ENCODE assay signal across 9 mouse cellular contexts in the genomic region with DNA sequence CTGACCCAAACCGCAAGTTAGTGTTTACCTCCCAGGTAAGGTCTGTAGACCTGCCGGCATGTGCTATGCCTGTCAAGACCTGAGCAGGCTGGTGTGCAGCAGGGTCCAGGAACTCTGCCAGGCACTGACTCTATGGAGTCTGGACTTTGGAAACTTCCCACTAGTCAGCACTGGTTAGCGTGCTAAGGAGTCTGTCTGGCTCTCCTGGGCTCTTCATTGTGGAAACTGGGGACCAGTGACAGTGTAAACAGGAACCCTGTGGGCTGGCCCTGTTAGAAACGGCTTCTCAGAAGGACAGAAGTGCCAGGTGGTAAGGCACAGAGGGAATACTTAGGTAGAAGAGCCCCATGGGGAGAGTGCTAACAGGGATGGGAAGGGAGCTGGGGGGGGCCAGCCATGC. TPM values are rescaled to one million over a fixed set of nuclear protein-coding genes. Genes with fewer than 3 reads are reported as not detected.
DNase-seq lines count a peak whose midpoint lies in the region; ATAC-seq and TF ChIP-seq lines count a peak whose summit lies in the region.
"Had no signal": no experiment of that assay in that cellular context is flagged by ENCODE, and none has a peak within 500 bp of the region (broad histone marks: within the 10 kb centered on the region; RNA-seq: fewer than 3 reads in every experiment).

No protein-coding gene starts in this region.

- DNase-seq in spleen, adult 2 months (ENCODE audit: low read depth in 1 of 2, low spot score in 2 of 2): no peak
- DNase-seq in spleen, adult 18-20 months: no peak
- DNase-seq in large intestine, adult 2 months (ENCODE audit: low read depth, low spot score): peak; percentile 52
- DNase-seq in forebrain, postnatal 0 days: no peak
- no peak for DNase-seq in adrenal gland, adult 18-20 months (ENCODE audit: low spot score in 2 of 2)

- peak overlapping the region; percentile 54 for H3K4me2 ChIP-seq in heart, embryonic 15.5 days
- peak overlapping the region; percentile 21 for H3K4me2 ChIP-seq in stomach, embryonic 15.5 days
- H3K4me2 ChIP-seq in forebrain, embryonic 13.5 days: no peak overlapping the region
- H3K4me2 ChIP-seq in forebrain, postnatal 0 days (ENCODE audit: low read depth): no peak overlapping the region

- WGBS in spleen, adult 2 months: 66% methylated on average over 4 of the region's 4 CpGs
- WGBS in heart, embryonic 15.5 days: 50% methylated on average over 4 of the region's 4 CpGs
- WGBS in large intestine, adult 2 months: 16% methylated on average over 4 of the region's 4 CpGs
- 54% methylated on average over 4 of the region's 4 CpGs for WGBS in stomach, embryonic 15.5 days
- WGBS in forebrain, embryonic 13.5 days: 94% methylated on average over 4 of the region's 4 CpGs
- WGBS in forebrain, postnatal 0 days: 79% methylated on average over 4 of the region's 4 CpGs

- H3K4me1 ChIP-seq in spleen, adult 2 months (ENCODE audit: control insufficient read depth, insufficient read depth, insufficient read length): no peaks in the 10 kb centered on the region; the same call in 1 of the 2 replicates
- peaks cover 37% of the 10 kb centered on the region for H3K4me1 ChIP-seq in heart, embryonic 15.5 days (replicated peaks)
- peaks cover 21% of the 10 kb centered on the region for H3K4me1 ChIP-seq in stomach, embryonic 15.5 days
- no peaks in the 10 kb centered on the region for H3K4me1 ChIP-seq in forebrain, embryonic 13.5 days
- no peaks in the 10 kb centered on the region for H3K4me1 ChIP-seq in forebrain, postnatal 0 days (ENCODE audit: insufficient read depth)

- no peak; the same call in 1 of the 2 replicates for ATAC-seq in heart, embryonic 15.5 days (replicated peaks; ENCODE audit: insufficient number of reproducible peaks, insufficient read depth, low FRiP score, low read depth)
- peak; percentile 1; the same call in 1 of the 2 replicates for ATAC-seq in stomach, embryonic 15.5 days (ENCODE audit: insufficient read depth, low FRiP score, low read depth)
- no peak for ATAC-seq in forebrain, embryonic 13.5 days
- ATAC-seq in forebrain, postnatal 0 days: no peak

- no peak for TF ChIP-seq CTCF in spleen, adult 2 months (IDR thresholded peaks at IDR 0.05; ENCODE audit: extremely low read depth, insufficient read depth, insufficient read length, insufficient replicate concordance)
- no peak for TF ChIP-seq CTCF in forebrain, postnatal 0 days (IDR thresholded peaks at IDR 0.05; ENCODE audit: low read depth)

- H3K9me3 ChIP-seq in heart, embryonic 15.5 days (replicated peaks): no peaks in the 10 kb centered on the region
- no peaks in the 10 kb centered on the region for H3K9me3 ChIP-seq in stomach, embryonic 15.5 days
- no peaks in the 10 kb centered on the region for H3K9me3 ChIP-seq in forebrain, embryonic 13.5 days (replicated peaks)
- H3K9me3 ChIP-seq in forebrain, postnatal 0 days (ENCODE audit: low read length): no peaks in the 10 kb centered on the region

- no peak for TF ChIP-seq POLR2A in spleen, adult 2 months (IDR thresholded peaks at IDR 0.05; ENCODE audit: low read depth, low read length)

- H3K9ac ChIP-seq in heart, embryonic 15.5 days: peak overlapping the region; percentile 13; the same call in 1 of the 2 replicates
- no peak overlapping the region for H3K9ac ChIP-seq in stomach, embryonic 15.5 days
- no peak overlapping the region for H3K9ac ChIP-seq in forebrain, embryonic 13.5 days
- no peak overlapping the region for H3K9ac ChIP-seq in forebrain, postnatal 0 days

- no peaks in the 10 kb centered on the region for H3K27me3 ChIP-seq in spleen, adult 2 months (ENCODE audit: control insufficient read depth, insufficient read depth, low read length)
- no peaks in the 10 kb centered on the region for H3K27me3 ChIP-seq in heart, embryonic 15.5 days
- H3K27me3 ChIP-seq in stomach, embryonic 15.5 days (replicated peaks): no peaks in the 10 kb centered on the region
- no peaks in the 10 kb centered on the region for H3K27me3 ChIP-seq in forebrain, embryonic 13.5 days
- H3K27me3 ChIP-seq in forebrain, postnatal 0 days (ENCODE audit: insufficient read depth, low read length): no peaks in the 10 kb centered on the region

- no peak overlapping the region for H3K4me3 ChIP-seq in spleen, adult 2 months (ENCODE audit: extremely low read depth, insufficient read depth, insufficient read length)
- H3K4me3 ChIP-seq in heart, embryonic 15.5 days: peak overlapping the region; percentile 21; the same call in 1 of the 2 replicates
- no peak overlapping the region for H3K4me3 ChIP-seq in stomach, embryonic 15.5 days (replicated peaks)
- H3K4me3 ChIP-seq in forebrain, embryonic 13.5 days: no peak overlapping the region
- H3K4me3 ChIP-seq in forebrain, postnatal 0 days (ENCODE audit: low read depth, low read length): no peak overlapping the region

- H3K36me3 ChIP-seq in spleen, adult 2 months (ENCODE audit: control insufficient read depth, insufficient read depth, low read length): peaks cover 8% of the 10 kb centered on the region
- no peaks in the 10 kb centered on the region; the same call in 1 of the 2 replicates for H3K36me3 ChIP-seq in heart, embryonic 15.5 days
- no peaks in the 10 kb centered on the region for H3K36me3 ChIP-seq in stomach, embryonic 15.5 days
- peaks cover 89% of the 10 kb centered on the region for H3K36me3 ChIP-seq in forebrain, embryonic 13.5 days (ENCODE audit: poor library complexity, severe bottlenecking)
- peaks cover 23% of the 10 kb centered on the region for H3K36me3 ChIP-seq in forebrain, postnatal 0 days (ENCODE audit: insufficient read depth)

- peak overlapping the region; percentile 62; the same call in 1 of the 2 replicates for H3K27ac ChIP-seq in spleen, adult 2 months (ENCODE audit: insufficient read depth, low read length)
- peak overlapping the region; percentile 83 for H3K27ac ChIP-seq in heart, embryonic 15.5 days
- peak overlapping the region; percentile 78 for H3K27ac ChIP-seq in stomach, embryonic 15.5 days
- no peak overlapping the region for H3K27ac ChIP-seq in forebrain, embryonic 13.5 days
- H3K27ac ChIP-seq in forebrain, postnatal 0 days (ENCODE audit: low read depth, low read length): no peak overlapping the region

RNA-seq across cellular contexts. Expression of a gene that starts 7.5 kb away (rescaled TPM):
- polyA plus RNA-seq in spleen, adult 2 months (2012; rRNA removed): 0.77 and 1.3 TPM in 2 replicates
- polyA plus RNA-seq in heart, embryonic 15.5 days (2015; fragmentation: Nextera tagmentation; extraction: Ambion mirVana): 0.11 and 0.29 TPM in 2 replicates
- 0.19 and 0.60 TPM in 2 replicates for polyA plus RNA-seq in large intestine, adult 2 months (2012; rRNA removed)
- polyA plus RNA-seq in stomach, embryonic 15.5 days (2015; fragmentation: Nextera tagmentation; extraction: Ambion mirVana): 0.05 TPM in 2 replicates
- polyA plus RNA-seq in forebrain, embryonic 13.5 days (2015; fragmentation: Nextera tagmentation; extraction: Ambion mirVana): not detected in 2 replicates
- total RNA-seq in forebrain, postnatal 0 days (2014; rRNA removed): 0.15 and 0.19 TPM in 2 replicates
- polyA plus RNA-seq in forebrain, postnatal 0 days (2015; fragmentation: Nextera tagmentation; extraction: Ambion mirVana): not detected in 2 replicates
- total RNA-seq in adrenal gland, adult 18-20 months (2021): 10 to 100 TPM; 19.5 to 30.1 TPM
- polyA plus RNA-seq: brain, embryonic 14.5 days had no signal

RNA-seq across cellular contexts. Expression of a gene that starts 27.9 kb away (rescaled TPM):
- polyA plus RNA-seq in spleen, adult 2 months (2012; rRNA removed): 991 and 1,064 TPM in 2 replicates
- polyA plus RNA-seq in heart, embryonic 15.5 days (2015; fragmentation: Nextera tagmentation; extraction: Ambion mirVana): 109 and 179 TPM in 2 replicates
- 550 and 651 TPM in 2 replicates for polyA plus RNA-seq in large intestine, adult 2 months (2012; rRNA removed)
- polyA plus RNA-seq in stomach, embryonic 15.5 days (2015; fragmentation: Nextera tagmentation; extraction: Ambion mirVana): 308 and 326 TPM in 2 replicates
- 43.9 and 46.0 TPM in 2 replicates for polyA plus RNA-seq in forebrain, embryonic 13.5 days (2015; fragmentation: Nextera tagmentation; extraction: Ambion mirVana)
- 28.9 and 88.3 TPM in 2 replicates for total RNA-seq in forebrain, postnatal 0 days (2014; rRNA removed)
- polyA plus RNA-seq in forebrain, postnatal 0 days (2015; fragmentation: Nextera tagmentation; extraction: Ambion mirVana): 83.6 and 106 TPM in 2 replicates
- 100 to 1,000 TPM; 218 to 286 TPM for total RNA-seq in adrenal gland, adult 18-20 months (2021)

RNA-seq across cellular contexts. Expression of a gene that starts 49.5 kb away (rescaled TPM):
- 2.3 and 3.8 TPM in 2 replicates for polyA plus RNA-seq in spleen, adult 2 months (2012; rRNA removed)
- 0.18 and 0.70 TPM in 2 replicates for polyA plus RNA-seq in heart, embryonic 15.5 days (2015; fragmentation: Nextera tagmentation; extraction: Ambion mirVana)
- polyA plus RNA-seq in large intestine, adult 2 months (2012; rRNA removed): 0.51 and 0.74 TPM in 2 replicates
- 0.52 and 0.74 TPM in 2 replicates for polyA plus RNA-seq in stomach, embryonic 15.5 days (2015; fragmentation: Nextera tagmentation; extraction: Ambion mirVana)
- 2.1 and 3.7 TPM in 2 replicates for polyA plus RNA-seq in forebrain, embryonic 13.5 days (2015; fragmentation: Nextera tagmentation; extraction: Ambion mirVana)
- 3.4 TPM in 2 replicates for total RNA-seq in forebrain, postnatal 0 days (2014; rRNA removed)
- polyA plus RNA-seq in forebrain, postnatal 0 days (2015; fragmentation: Nextera tagmentation; extraction: Ambion mirVana): 4.0 and 7.0 TPM in 2 replicates
- under 1 TPM in 1 of 2 experiments, not detected in 1; 0.83 TPM for total RNA-seq in adrenal gland, adult 18-20 months (2021)

Comparison
In these comparisons a context has a peak if more than half of its experiments do, and no peak if none do; other contexts are left out.
1. H3K27ac ChIP-seq: peak in spleen, adult 2 months (single experiment), heart, embryonic 15.5 days (single experiment) and stomach, embryonic 15.5 days (single experiment); none in forebrain, embryonic 13.5 days (single experiment) and forebrain, postnatal 0 days (single experiment).
2. H3K4me2 ChIP-seq: peak in heart, embryonic 15.5 days (single experiment) and stomach, embryonic 15.5 days (single experiment); none in forebrain, embryonic 13.5 days (single experiment) and forebrain, postnatal 0 days (single experiment).